Mouse (Mus musculus): ENCODE data around the gene Sgms1. TPM values are rescaled to one million over a fixed set of nuclear protein-coding genes. Genes with fewer than 3 reads are reported as not detected.
"Not testable (repeated sequence)": the region's sequence is repeated elsewhere in the genome, so short reads cannot be mapped to it uniquely, and the experiment has no call there.

Gene Sgms1
- total RNA-seq, 2 experiments from 2014 or later = 55.6 to 56.4 TPM

GRCm38 (mm10) chr19:32157045-32157444 is 232.5 kb downstream of the Sgms1 start:
- no peak for DNase-seq (ENCODE audit: low spot score)

- no peak for DNase-seq (ENCODE audit: low spot score)
Observed at GRCm38 (mm10) chr19:32152529-32152928, 237.0 kb downstream of the Sgms1 start.

- DNase-seq (ENCODE audit: low spot score) = no peak
Observed at GRCm38 (mm10) chr19:32148710-32149109, 240.8 kb downstream of the Sgms1 start.

- DNase-seq (ENCODE audit: low spot score) = no peak
Observed at GRCm38 (mm10) chr19:32142383-32142782, 247.1 kb downstream of the Sgms1 start.

GRCm38 (mm10) chr19:32138361-32139088 is 251.0 kb downstream of the Sgms1 start:
- no peak for DNase-seq (ENCODE audit: low spot score)

GRCm38 (mm10) chr19:32137904-32138303 is 251.6 kb downstream of the Sgms1 start:
- no peak for DNase-seq (ENCODE audit: low spot score)

GRCm38 (mm10) chr19:32136888-32137625 is 252.5 kb downstream of the Sgms1 start:
- no peak for DNase-seq (ENCODE audit: low spot score)

GRCm38 (mm10) chr19:32131707-32132488 is 257.6 kb downstream of the Sgms1 start:
- not testable (repeated sequence) for DNase-seq (ENCODE audit: low spot score)

GRCm38 (mm10) chr19:32129281-32129680 is 260.2 kb downstream of the Sgms1 start:
- no peak for DNase-seq (ENCODE audit: low spot score)

- DNase-seq (ENCODE audit: low spot score) = no peak
Observed at GRCm38 (mm10) chr19:32127180-32127850, 262.2 kb downstream of the Sgms1 start.

GRCm38 (mm10) chr19:32124155-32124554 is 265.4 kb downstream of the Sgms1 start:
- DNase-seq (ENCODE audit: low spot score) = no peak

GRCm38 (mm10) chr19:32123196-32123595 is 266.3 kb downstream of the Sgms1 start:
- DNase-seq (ENCODE audit: low spot score) = no peak

- no peak for DNase-seq (ENCODE audit: low spot score)
Observed at GRCm38 (mm10) chr19:32120798-32121197, 268.7 kb downstream of the Sgms1 start.

- DNase-seq (ENCODE audit: low spot score) = no peak
Observed at GRCm38 (mm10) chr19:32119666-32120065, 269.8 kb downstream of the Sgms1 start.

- no peak for DNase-seq (ENCODE audit: low spot score)
Observed at GRCm38 (mm10) chr19:32118496-32118895, 271.0 kb downstream of the Sgms1 start.

GRCm38 (mm10) chr19:32117484-32118018 is 272.0 kb downstream of the Sgms1 start:
- DNase-seq (ENCODE audit: low spot score) = no peak

GRCm38 (mm10) chr19:32111866-32112790 is 277.4 kb downstream of the Sgms1 start:
- no peak for DNase-seq (ENCODE audit: low spot score)

- peak; percentile 77 for DNase-seq (ENCODE audit: low spot score)
Observed at GRCm38 (mm10) chr19:32107771-32108306, 281.7 kb downstream of the Sgms1 start, which contains the start of gene Asah2. TSS of gene Asah2 (minus strand) at chr19:32108211.

- no peak for DNase-seq (ENCODE audit: low spot score)
Observed at GRCm38 (mm10) chr19:32106750-32107149, 282.8 kb downstream of the Sgms1 start.

GRCm38 (mm10) chr19:32104217-32104616 is 285.3 kb downstream of the Sgms1 start:
- no peak for DNase-seq (ENCODE audit: low spot score)
